Mouse (Mus musculus) liver, embryonic 12.5 days (tissue): ENCODE results near the gene Scn8a. TPM values are rescaled to one million over a fixed set of nuclear protein-coding genes. Genes with fewer than 3 reads are reported as not detected.

Experiments used
- ATAC-seq: fragments of 200-750 bp; cut with Nextera tagmentation; 2 replicates; pipeline ENCODE4 v1.8.0; 2017; ENCODE audit warnings: moderate number of reproducible peaks, mild to moderate bottlenecking, moderate library complexity
- H3K27ac ChIP-seq: fragments of 300-500 bp; sonication (generic); 2 replicates; pipeline ENCODE4 v1.5.1; 2016; ENCODE audit warnings: mild to moderate bottlenecking
- H3K27me3 ChIP-seq: fragments of 300-500 bp; sonication (generic); replicated peaks from 2 replicates; pipeline ENCODE4 v1.6.1; 2016; ENCODE audit warnings: mild to moderate bottlenecking, moderate library complexity
- H3K36me3 ChIP-seq: fragments of 300-500 bp; sonication (generic); 2 replicates; pipeline ENCODE4 v1.6.1; 2016; ENCODE audit warnings: mild to moderate bottlenecking, moderate library complexity
- H3K4me1 ChIP-seq: fragments of 300-500 bp; sonication (generic); 2 replicates; pipeline ENCODE4 v1.6.1; 2016
- H3K4me2 ChIP-seq: fragments of 300-500 bp; sonication (generic); 2 replicates; pipeline ENCODE4 v1.6.1; 2016; ENCODE audit warnings: mild to moderate bottlenecking, moderate library complexity
- H3K4me3 ChIP-seq: fragments of 300-500 bp; sonication (generic); 2 replicates; pipeline ENCODE4 v1.5.1; 2016; ENCODE audit warnings: mild to moderate bottlenecking, moderate library complexity
- H3K9ac ChIP-seq: fragments of 300-500 bp; sonication (generic); 2 replicates; pipeline ENCODE4 v1.6.1; 2016; ENCODE audit warnings: mild to moderate bottlenecking, moderate library complexity
- H3K9me3 ChIP-seq: fragments of 300-500 bp; sonication (generic); replicated peaks from 2 replicates; pipeline ENCODE4 v1.6.1; 2016; ENCODE audit warnings: mild to moderate bottlenecking, moderate library complexity
- WGBS: fragments of 180-500 bp; shearing (Covaris S2); methylation state at CpG from one replicate; pipeline ENCODE4 v1.1.7; 2016; ENCODE audit not compliant: insufficient replicate concordance; 5-methylcytosine and 5-hydroxymethylcytosine counted together
- polyA plus RNA-seq: library from polyadenylated mRNA; unstranded; fragments of >200 nt; fragmentation: Nextera tagmentation; extraction: Ambion mirVana; gene quantifications from 2 replicates; pipeline ENCODE4 v1.2.1, GENCODE M21; 2016

Scn8a gene
- polyA plus RNA-seq, 1 experiment from 2014 or later, result 0.88 TPM

- Histone ChIP-seq H3K27me3 (peaks cover 18% of the 10 kb centered on the region), H3K36me3 (no peaks in the 10 kb centered on the region), H3K27ac (no peak overlapping the region), H3K4me3 (no peak overlapping the region), H3K4me1 (peaks cover 14% of the 10 kb centered on the region), H3K4me2 (0 out of 2 replicates have a peak overlapping the region, but pooled peaks have one; percentile 0), H3K9ac (no peak overlapping the region), H3K9me3 (no peaks in the 10 kb centered on the region)
- 29% methylated on average over 25 of the region's 25 CpGs for WGBS
- peak; percentile 56; the same call in 1 of the 2 replicates for ATAC-seq
These were observed 223.4 kb downstream of the Scn8a start for GRCm38 (mm10) chr15:101092829-101093648.

GRCm38 (mm10) chr15:101093988-101094387, 224.3 kb downstream of the Scn8a start:
- H3K36me3 ChIP-seq, result no peaks in the 10 kb centered on the region
- 67% methylated on average over 6 of the region's 6 CpGs for WGBS
- no peaks in the 10 kb centered on the region for H3K9me3 ChIP-seq
- peaks cover 19% of the 10 kb centered on the region for H3K4me1 ChIP-seq
- no peak for ATAC-seq
- no peak overlapping the region for H3K4me3 ChIP-seq
- H3K27ac ChIP-seq, result no peak overlapping the region
- H3K9ac ChIP-seq, result no peak overlapping the region
- H3K4me2 ChIP-seq, result no peak overlapping the region
- peaks cover 26% of the 10 kb centered on the region for H3K27me3 ChIP-seq

- Histone ChIP-seq H3K4me3 (no peak overlapping the region), H3K4me2 (no peak overlapping the region), H3K4me1 (peaks cover 19% of the 10 kb centered on the region), H3K9me3 (no peaks in the 10 kb centered on the region), H3K9ac (no peak overlapping the region), H3K36me3 (no peaks in the 10 kb centered on the region), H3K27ac (no peak overlapping the region), H3K27me3 (peaks cover 32% of the 10 kb centered on the region)
- 61% methylated on average over 9 of the region's 9 CpGs for WGBS
- ATAC-seq, result no peak
These were observed 225.3 kb downstream of the Scn8a start for GRCm38 (mm10) chr15:101094979-101095378.

DNA sequence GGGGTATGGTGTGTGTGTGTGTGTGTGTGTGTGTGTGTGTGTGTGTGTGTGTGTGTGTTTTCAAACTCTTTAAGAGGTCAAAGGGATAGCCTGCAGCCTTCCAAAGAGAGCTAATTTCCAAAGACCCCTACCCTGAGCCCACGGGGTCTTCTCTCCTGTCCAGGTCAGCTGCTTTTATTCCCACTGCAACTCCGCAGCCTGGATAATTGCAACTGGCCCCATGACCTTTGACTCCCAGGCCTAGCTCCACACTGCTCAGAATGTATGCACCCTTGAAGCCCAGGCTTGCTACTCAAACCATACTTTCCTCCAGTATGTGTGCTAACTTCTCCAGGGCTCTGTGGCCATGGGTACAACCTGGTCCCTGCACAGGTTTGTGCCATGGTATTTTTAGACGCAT, 225.7 kb downstream of the Scn8a start:
- Histone ChIP-seq H3K4me2 (no peak overlapping the region), H3K36me3 (no peaks in the 10 kb centered on the region), H3K9me3 (no peaks in the 10 kb centered on the region), H3K4me3 (no peak overlapping the region), H3K27ac (no peak overlapping the region), H3K4me1 (peaks cover 19% of the 10 kb centered on the region), H3K9ac (no peak overlapping the region), H3K27me3 (peaks cover 32% of the 10 kb centered on the region)
- WGBS, result 61% methylated on average over 3 of the region's 3 CpGs
- ATAC-seq, result no peak

Other genes starting within 250 kb of the Scn8a start
- gene Smagp, start 232.9 kb upstream of the Scn8a start, polyA plus RNA-seq, result 10.5 and 11.4 TPM in 2 replicates
- gene Bin2, start 200.3 kb upstream of the Scn8a start, polyA plus RNA-seq, result 40.5 and 40.6 TPM in 2 replicates
- gene Cela1, start 181.9 kb upstream of the Scn8a start, polyA plus RNA-seq, result 8.7 and 11.0 TPM in 2 replicates
- 0.96 and 1.3 TPM in 2 replicates for gene Galnt6, start 140.5 kb upstream of the Scn8a start, polyA plus RNA-seq
- gene Slc4a8, start 108.1 kb upstream of the Scn8a start, polyA plus RNA-seq, result 0.47 and 0.70 TPM in 2 replicates
- not detected in 2 replicates for gene Gm47841, start 177.5 kb downstream of the Scn8a start, polyA plus RNA-seq
- gene Fignl2, start 208.7 kb downstream of the Scn8a start, polyA plus RNA-seq, result 0.17 and 0.25 TPM in 2 replicates
- not detected in 2 replicates for gene Ankrd33, start 245.9 kb downstream of the Scn8a start, polyA plus RNA-seq